In the genomic region with DNA sequence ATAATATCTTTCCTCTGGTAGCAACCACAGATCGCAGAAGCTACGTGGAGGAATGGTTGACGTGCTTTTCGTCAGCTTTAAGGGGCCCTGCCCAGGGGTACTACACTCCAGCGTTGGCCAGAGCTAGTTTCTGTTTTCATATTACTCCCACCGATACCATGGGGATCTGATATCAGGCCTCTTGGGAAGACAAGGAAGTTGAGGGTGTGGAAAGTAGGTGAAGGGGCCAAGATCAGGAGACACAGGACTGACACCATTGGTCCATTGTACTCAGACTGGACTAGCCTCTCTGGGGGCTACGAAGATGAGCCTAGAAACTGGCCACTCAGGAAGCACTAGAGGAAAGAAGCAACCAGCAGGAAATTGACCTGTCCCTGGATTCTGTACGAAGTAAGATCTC, we compare ENCODE assay signal across 14 mouse cellular contexts.
"Had no signal": no experiment of that assay in that cellular context is flagged by ENCODE, and none has a peak within 500 bp of the region (broad histone marks: within the 10 kb centered on the region; RNA-seq: fewer than 3 reads in every experiment).

No protein-coding gene starts in this region.

- H3K9me3 ChIP-seq: neural tube, embryonic 15.5 days; stomach, embryonic 15.5 days had no signal

- H3K4me3 ChIP-seq: neural tube, embryonic 15.5 days; stomach, embryonic 15.5 days had no signal

- DNase-seq: retina, postnatal 1 day; right cerebral cortex, adult 18-20 months; right cerebral cortex, postnatal 14 days; right cerebral cortex, postnatal 25 days; right cerebral cortex, postnatal 4 days; spleen, adult 18-20 months; thymus, adult 18-20 months; thymus, adult 2 months; thymus, postnatal 14 days; thymus, postnatal 25 days; thymus, postnatal 36 days had no signal

- H3K27me3 ChIP-seq: neural tube, embryonic 15.5 days; stomach, embryonic 15.5 days had no signal

- H3K9ac ChIP-seq: neural tube, embryonic 15.5 days; stomach, embryonic 15.5 days had no signal

- H3K4me2 ChIP-seq: neural tube, embryonic 15.5 days; stomach, embryonic 15.5 days had no signal

- H3K36me3 ChIP-seq: neural tube, embryonic 15.5 days; stomach, embryonic 15.5 days had no signal

- H3K27ac ChIP-seq: neural tube, embryonic 15.5 days; stomach, embryonic 15.5 days; stomach, postnatal 0 days had no signal
